Mouse (Mus musculus) heart, embryonic 12.5 days (tissue): ENCODE results near the gene Pdia6. TPM values are rescaled to one million over a fixed set of nuclear protein-coding genes. Genes with fewer than 3 reads are reported as not detected.

ENCODE experiments used
- polyA plus RNA-seq: library from polyadenylated mRNA; unstranded; fragments of >200 nt; fragmentation: Nextera tagmentation; extraction: Ambion mirVana; gene quantifications from 2 replicates; pipeline ENCODE4 v1.2.1, GENCODE M21; 2016

Pdia6 gene
- polyA plus RNA-seq, 1 experiment from 2014 or later: 465 TPM

Other genes with a start within 250 kb of the Pdia6 start
- 0.50 and 0.55 TPM in 2 replicates for gene Kcnf1, start 89.7 kb upstream of the Pdia6 start, polyA plus RNA-seq
- 0.22 TPM in 2 replicates for gene Atp6v1c2, start 62.8 kb downstream of the Pdia6 start, polyA plus RNA-seq
- 16.6 and 18.3 TPM in 2 replicates for gene Nol10, start 81.9 kb downstream of the Pdia6 start, polyA plus RNA-seq